Mouse (Mus musculus) megakaryocyte, embryonic 14.5 days (primary cell): ENCODE results near the gene Krt7.

Experiments used
- FLI1 ChIP-seq: IDR thresholded peaks from 2 replicates; pipeline ENCODE4 v1.6.1; 2012; ENCODE audit warnings: low read length, inconsistent platforms, mixed read lengths
- GATA1 ChIP-seq: IDR thresholded peaks from 3 replicates; pipeline ENCODE4 v1.6.1; 2012; ENCODE audit warnings: mixed read lengths, low read length, inconsistent platforms, borderline replicate concordance

- TF ChIP-seq GATA1: no peak
- no peak for TF ChIP-seq FLI1
These were observed 68.3 kb downstream of the Krt7 start for GRCm38 (mm10) chr15:101479007-101479665.
